Mouse (Mus musculus): ENCODE data around the gene Gm20388.

The Gm20388 gene

DNA sequence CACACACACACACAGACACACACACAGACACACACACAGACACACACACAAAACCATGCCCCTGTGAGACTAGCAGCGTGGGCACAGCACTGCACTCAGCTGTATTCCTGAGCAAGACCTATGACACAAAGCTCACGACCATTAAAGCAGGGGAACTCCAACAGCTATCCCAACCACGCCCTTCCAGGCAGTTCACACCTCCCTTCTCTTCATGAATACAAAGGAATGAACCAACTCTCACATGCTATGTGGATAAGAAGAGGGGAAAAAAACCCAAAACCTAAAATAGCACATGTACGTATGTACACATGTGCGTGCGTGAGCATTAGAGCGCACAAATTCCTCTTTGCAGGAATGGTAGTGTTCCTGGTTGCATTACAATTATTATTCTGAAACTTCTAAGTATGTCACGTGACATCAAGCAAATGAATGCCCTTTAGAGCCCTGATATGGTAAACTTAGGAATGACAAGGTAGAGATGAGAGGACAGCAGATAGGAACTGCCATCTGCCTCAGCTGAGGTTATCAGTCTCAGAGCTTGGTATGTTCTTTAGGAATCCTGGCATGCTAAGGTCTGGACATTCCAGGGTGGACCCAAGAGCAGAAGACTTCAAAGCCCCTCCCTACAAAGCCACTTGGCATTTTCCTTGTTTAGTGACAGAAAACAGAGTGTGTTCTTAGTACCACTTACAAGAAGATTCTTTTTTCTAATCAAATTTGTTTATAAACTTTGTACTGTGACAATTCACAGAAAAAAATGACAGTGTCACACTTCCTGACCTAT lies 3015.5 kb downstream of the Gm20388 start:
- DNase-seq = no peak

GRCm38 (mm10) chr8:122926782-122927181 lies 3016.1 kb downstream of the Gm20388 start:
- DNase-seq = no peak

DNA sequence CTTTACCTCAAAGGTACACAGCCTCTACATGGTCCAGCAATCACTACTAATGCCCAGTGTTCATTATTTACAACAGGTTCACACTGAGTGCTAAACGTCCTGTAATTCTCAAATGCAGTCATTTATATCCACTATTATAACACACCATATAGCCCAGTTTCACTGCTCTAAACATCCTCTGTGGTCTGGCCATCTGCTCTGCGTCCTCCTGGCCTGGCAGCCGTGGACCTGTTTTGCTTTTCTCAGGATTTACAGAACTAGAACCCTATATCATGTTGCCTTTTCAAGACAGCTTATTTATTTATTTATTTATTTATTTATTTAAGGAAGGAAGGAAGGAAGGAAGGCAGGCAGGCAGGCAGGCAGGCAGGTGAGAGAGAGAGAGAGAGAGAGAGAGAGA lies 3017.2 kb downstream of the Gm20388 start:
- no peak for DNase-seq

DNA sequence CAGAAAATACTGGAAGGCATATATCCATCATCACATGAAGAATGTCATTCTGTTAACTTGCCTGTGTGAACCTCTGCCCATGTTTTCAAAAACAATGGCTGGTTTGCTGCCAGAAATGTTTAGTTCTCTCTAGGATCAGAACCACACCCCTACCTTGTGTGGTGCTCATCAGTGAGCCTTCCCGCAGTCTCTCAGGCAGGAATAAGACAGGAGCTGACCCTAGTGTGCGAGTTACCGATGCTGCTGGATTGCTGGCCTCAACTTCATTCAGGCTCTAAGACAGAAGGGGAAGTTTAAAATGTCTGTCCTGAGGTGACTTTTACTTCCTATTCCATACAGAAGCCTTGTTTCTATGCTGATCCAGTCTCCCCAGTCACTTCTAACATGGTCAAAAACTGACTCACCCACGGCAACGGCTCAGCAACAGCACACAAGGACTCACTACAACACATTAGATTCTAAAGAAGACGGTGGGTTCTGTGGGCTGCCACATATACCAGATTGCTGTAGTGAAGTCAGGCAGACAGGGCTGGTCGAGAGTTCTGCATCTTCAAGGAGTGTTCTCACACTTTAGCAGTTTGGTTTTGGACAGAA lies 3018.1 kb downstream of the Gm20388 start:
- no peak for DNase-seq

DNA sequence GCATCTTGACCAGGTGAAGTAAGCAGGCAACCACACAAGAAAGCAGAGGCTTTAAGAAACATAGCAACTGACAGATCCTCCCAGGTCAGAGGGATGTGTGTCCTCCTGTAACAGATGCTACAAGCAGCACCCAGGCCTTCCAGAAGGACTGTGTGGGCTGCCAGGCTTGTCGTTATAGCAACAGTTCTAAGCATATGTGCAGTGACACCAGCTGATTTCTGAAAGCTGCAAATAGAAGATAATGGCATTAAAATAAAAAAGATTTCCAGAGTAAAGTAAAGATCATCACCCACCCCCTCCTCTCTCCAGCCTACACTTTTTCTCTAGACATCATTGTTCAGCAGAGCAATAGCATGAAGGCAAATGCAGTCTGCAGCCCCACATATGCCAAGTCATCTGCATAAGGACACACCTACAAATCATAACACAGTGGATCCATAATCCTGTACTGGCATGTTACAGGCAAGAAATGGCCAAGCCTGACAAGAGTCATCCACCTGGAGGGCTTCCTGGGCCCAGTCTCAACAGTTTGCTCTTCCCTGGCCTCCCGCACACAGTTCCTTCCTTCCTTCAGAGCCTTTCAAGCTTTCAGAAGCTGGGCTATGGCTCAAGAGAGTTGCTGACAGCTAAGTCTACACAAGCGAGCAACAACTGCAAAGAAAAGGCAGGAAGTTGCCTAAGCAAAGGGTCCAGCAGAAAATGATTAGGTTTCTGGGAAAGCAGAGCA lies 3021.4 kb downstream of the Gm20388 start:
- DNase-seq = peak; percentile 60 to 64

DNA sequence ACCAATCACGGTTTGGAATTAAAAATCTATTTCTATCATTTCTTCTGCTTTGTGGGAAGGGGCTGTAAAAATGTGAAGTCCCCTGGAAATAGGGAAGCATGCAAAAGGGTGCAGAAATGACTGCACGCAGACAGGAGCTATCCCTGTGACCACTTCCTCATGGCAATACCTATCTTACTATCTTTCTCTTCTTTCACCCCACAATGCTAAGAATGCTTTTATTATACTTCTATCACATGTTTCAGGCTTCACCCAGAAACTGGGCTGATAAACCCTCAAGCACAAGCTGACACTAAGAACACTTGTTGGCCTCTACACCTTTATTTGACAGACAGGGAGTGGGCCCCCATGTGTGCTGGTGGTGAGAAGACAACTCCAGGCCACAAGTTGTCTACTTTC lies 3021.9 kb downstream of the Gm20388 start:
- no peak for DNase-seq

DNA sequence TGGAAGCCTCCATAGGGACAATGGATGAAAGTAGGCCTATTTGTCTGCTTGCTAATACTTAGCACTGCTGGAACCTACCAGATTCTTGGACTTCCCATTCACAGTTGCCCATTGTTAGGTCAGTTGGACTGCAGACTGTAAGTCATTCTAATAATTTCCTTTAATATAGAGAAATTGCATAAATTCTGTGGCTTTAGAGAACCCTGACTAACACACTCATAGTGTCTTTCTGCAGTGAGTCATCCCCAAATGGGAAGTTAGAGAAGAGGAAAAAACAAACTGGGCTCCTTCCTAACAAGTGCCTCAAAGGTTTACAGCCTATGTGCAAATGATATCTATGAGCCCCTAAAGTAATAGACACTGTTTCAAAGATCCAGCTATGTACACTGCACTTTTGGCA lies 3023.3 kb downstream of the Gm20388 start:
- DNase-seq = no peak

GRCm38 (mm10) chr8:122935118-122935517 lies 3024.5 kb downstream of the Gm20388 start:
- no peak for DNase-seq

- no peak for DNase-seq
These were observed 3025.3 kb downstream of the Gm20388 start for GRCm38 (mm10) chr8:122935912-122936311.

DNA sequence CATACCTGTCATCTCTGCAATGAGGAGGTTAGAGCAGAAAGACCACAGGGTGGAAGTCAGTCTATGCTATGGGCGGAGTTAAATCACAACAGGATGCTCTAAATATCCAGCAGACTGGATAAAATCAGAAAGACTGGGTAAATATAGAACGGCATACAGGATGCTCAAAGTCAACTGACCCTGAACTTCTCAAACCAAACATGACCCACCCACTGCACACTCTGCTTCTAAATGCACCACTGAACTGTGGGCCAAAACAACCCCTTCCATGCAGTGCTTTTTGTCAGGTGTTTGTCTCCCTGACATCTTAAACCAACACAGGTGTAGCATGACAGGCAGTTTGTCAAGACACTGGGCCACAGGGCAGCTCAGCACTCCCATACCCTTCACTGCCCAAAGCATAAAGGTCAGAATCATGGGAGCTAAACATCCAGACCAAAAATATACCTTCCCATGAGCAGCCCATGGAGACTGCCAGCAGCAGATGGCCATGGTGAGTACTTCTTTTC lies 3027.0 kb downstream of the Gm20388 start:
- DNase-seq = peak in 1 of 2 experiments; percentile 45

DNA sequence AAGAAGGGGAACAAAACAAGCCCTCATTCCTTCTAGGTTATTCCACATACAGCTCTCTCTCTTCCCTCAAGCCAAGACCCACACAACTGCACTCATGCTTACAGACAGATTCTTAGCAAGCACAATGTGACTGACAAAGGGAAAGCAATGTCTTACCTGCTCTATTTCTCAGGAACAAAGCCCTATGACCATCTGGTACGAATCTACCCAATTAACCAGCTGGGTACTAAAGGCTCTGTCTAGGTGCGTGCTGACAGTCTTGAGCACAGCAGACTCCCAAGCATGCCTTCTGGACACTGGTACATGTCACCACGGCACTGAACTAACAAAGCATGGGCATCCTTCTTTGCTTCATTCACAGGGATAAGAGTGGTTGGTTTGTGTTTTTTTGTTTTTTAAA lies 3027.5 kb downstream of the Gm20388 start:
- peak in 1 of 2 experiments; percentile 54 for DNase-seq

DNA sequence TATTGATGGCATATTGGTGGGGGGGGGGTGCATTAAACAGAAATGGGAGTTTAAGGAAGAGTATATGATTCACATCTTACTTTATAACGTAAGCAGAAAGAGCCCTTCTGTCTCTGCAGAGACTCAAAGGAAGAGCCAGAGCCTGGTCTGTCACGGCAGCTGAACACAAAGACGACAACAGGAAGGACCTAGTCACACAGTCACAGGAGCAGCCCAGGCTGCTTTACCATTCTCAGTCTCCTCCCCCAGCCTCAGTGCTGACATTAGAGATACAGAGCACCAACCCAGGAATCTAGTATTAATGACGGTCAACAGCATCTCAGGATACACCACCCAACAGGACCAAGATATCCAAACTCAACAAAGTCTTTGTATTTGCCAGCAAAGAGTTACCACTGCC lies 3027.9 kb downstream of the Gm20388 start:
- DNase-seq = no peak

DNA sequence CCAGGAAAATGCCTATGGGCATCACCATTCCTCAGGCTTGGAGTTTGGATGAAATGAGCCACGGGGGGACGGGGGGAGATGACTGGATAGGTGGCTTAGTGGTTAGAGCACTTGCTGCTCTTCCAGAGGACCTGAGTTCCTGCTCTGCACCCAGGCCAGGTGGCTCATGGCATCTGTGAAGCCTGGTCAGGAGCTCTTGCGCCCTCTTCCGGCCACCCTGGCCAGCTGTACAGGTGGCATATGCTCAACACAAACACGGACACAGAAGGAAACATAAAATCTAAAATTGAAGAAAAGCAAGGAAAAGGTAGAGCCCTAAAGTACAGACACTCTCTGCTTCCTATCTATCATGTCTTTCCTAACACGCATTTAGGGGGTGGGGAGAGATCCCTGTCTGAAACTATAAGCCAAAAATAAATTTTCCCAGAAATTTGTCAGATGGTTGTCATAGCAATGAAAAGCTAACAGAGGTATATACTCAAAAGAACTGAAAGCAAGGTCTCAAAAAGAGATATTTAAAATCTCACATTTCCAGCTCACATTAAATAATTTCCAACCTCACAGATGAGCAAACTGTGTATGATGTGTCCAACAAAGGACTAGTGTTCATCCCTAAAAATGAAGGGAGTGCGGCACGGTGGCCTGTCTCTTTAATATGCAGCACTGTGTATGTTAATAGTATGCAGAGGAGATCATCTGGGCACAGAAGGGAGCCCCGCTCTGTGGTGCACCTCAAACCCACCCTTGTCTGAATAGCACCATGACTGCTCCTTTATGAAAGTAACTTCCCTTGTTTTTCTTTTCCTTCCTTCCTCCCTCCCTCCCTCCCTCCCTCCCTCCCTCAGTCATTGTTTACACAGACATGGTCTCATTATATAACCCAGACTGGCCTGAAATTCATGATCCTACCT lies 3032.4 kb downstream of the Gm20388 start:
- DNase-seq = peak; percentile 58 to 66

- DNase-seq = no peak
These were observed 3035.1 kb downstream of the Gm20388 start for GRCm38 (mm10) chr8:122945775-122946174.

DNA sequence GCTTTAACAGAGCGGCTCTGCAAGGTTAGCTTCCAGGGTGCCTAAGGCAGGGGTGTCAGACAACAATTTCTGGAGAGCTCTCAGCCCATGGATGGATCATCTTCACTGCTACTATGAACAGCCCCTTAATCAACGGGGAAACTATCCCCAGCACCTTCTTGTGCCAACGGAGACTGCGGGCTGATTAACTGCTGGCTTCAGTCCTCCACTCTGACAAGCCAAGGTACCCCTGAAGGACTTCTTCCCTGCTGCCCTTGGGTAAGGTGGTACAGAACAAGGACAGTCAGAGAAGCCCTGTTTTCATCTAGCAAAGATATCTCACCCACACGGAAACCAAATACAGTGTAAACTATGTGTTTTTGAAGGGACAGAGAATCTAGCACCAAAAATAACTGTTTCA lies 3039.1 kb downstream of the Gm20388 start:
- no peak for DNase-seq

DNA sequence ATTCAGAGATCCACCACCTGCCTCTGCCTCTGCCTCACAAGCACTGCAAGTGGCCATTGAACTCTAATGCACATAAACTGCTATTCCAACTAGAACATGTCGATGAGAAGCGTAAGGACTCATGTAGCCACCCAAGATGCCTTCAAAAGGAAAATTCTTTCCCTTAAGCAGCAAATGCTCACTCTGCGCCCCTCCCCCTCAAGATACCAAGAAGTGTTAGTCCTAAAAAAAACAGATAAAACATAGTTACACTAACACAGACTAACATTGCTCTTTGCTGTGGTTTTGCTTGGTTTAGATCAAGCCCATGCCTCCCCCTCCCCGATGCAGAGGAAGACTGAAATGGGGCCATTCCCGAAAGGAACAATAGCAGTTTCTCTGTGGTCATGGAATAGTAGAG lies 3040.8 kb downstream of the Gm20388 start:
- DNase-seq = no peak

DNA sequence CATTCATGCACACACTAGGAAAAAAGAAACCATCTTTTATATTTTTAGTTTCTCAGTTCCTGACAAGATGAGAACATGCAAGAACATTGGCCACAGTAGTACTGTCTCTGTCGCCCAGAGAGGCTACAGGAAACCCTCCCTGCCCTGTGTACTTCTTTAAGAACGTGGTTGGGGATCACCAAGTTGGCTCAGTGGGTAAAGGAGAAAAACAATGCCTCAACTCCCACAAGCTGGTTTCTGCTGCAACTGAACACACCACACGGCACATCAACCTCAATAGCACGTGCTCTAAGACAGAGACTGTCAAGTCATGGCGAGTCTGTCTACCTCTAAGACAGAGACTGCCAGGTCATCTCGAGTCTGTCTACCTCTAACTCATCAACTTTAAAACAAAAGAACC lies 3042.4 kb downstream of the Gm20388 start:
- no peak for DNase-seq

DNA sequence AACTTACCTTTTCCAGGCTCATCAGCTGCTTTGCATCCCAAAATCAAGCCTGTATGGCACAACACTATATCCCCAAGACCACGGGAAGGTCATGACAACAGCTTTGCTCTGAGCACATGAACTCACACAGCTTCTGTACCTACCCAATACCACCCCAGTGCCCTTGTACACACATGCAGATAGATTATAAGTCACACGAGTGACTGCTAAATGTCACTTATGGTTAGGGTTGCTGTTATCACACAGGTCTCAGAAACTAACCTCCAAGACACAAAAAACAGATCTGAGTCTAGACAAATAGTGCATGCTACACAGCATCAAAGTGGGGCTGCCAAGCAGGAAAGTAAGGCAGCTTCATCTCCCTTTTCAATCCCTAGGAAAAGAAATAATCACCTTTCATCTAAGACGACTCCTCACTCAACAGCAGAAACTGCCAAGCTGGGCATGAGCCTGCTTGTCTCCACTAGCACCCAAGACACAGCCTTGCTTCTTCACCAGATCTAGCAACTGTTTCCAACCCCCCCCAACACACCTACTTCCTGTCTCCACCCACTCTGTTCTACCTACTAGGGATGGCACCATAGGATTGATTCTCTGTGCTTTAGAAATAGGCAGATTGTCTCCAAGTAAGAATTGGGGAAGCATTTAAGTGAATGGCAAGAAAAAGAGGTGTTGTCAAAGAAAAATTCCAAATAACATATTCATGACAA lies 3043.6 kb downstream of the Gm20388 start:
- no peak for DNase-seq

- DNase-seq = no peak
These were observed 3044.6 kb downstream of the Gm20388 start for GRCm38 (mm10) chr8:122955195-122955594.

DNA sequence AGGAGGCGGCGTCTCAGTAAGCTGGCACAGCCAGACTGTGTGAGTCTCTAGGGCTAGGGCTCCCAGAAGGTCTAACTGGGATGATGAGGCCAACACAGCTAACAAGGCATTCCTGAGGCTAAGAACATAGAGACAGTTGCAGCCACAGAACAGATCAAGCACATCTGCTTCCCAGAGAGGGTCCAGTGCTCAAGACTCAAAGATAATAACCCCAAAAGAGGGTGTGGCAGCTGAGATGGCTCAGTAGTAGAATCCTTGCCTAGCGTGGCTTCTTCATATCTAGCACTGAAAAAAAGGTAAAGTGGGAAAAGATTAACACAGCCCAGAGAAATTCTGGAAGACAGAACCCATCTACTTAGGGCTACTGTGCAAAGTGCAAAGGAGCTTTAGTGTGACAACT lies 3045.4 kb downstream of the Gm20388 start:
- DNase-seq = no peak

- DNase-seq = no peak
These were observed 3049.7 kb downstream of the Gm20388 start for GRCm38 (mm10) chr8:122960323-122960722.

- DNase-seq = no peak
These were observed 3050.3 kb downstream of the Gm20388 start for GRCm38 (mm10) chr8:122960932-122961331.
